Mouse (Mus musculus) cerebellum, adult (tissue): Measurements from ENCODE around the gene Cysltr1.

Source experiments
- ATAC-seq: cut with Nextera tagmentation; 2 replicates; pipeline ENCODE4 v1.9.2; 2017; ENCODE audit warnings: mild to moderate bottlenecking, moderate library complexity, mixed read lengths; ENCODE audit not compliant: insufficient number of reproducible peaks, low FRiP score, low TSS enrichment

Cysltr1 gene

GRCm38 (mm10) chrX:106603386-106603785, at the start of gene Cysltr1:
Cysltr1 (minus strand) TSS chrX:106603679.
- no peak for ATAC-seq

DNA sequence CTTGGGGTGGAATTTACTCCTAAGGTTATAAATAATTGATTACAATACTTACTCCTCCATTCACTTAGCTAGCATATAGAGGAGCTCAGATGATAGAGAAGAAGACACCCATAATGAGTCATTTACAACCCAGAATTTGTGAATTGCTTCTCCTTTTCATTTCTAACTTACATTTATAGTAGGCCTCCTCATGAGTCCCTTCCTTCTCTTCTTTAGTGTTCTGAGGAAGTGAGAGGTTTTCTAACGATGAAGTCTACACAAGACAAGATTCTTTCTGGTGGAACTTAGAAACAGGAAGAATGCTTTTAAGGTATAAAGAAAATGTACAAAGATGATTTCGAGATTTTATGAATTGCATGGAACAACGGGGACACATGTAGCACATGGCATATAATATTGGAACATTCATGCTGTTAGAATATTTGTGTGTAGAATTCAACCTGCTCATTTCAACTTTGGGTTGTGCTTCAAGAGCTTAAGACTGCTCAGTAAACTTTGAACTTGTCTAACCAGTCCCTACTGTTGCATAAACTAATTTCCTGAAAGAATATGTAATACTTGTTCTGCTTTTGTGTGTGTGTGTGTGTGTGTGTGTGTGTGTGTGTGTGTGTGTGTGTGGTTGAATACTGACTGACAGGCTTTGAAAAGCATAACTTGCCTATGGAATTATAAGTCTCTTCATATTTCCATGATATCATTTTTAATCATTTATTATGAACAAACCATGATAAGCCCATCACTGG, 31.5 kb upstream of the Cysltr1 start:
- ATAC-seq = no peak

- ATAC-seq = no peak
Measured at GRCm38 (mm10) chrX:106633543-106633942, 30.1 kb upstream of the Cysltr1 start.

- ATAC-seq = no peak
Measured at GRCm38 (mm10) chrX:106628514-106628913, 25.0 kb upstream of the Cysltr1 start.

GRCm38 (mm10) chrX:106623667-106624066, 20.2 kb upstream of the Cysltr1 start:
- no peak for ATAC-seq

DNA sequence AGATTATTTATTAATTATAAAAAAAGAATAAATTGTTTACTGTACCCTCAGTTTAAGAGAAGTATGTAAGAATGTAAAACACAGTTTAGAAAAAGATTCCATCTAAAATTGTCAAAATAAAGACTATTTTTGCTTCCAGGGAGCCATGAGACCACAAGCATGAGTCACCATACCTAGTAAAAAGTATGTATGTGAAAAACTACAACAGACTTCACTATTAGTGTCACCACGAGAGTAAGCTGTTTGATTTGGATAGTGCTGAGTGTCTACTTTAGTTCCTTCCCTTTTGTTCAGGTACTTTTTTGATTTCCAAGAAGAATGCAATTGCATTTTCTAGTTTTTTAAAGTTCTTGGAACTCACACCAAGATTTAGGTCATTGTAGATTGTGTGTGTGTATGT, 19.0 kb upstream of the Cysltr1 start:
- no peak for ATAC-seq

- ATAC-seq = no peak
Measured at GRCm38 (mm10) chrX:106602574-106603258, 763 bp downstream of the Cysltr1 start.

GRCm38 (mm10) chrX:106595904-106596303, 7.6 kb downstream of the Cysltr1 start:
- no peak for ATAC-seq

GRCm38 (mm10) chrX:106593914-106594313, 9.6 kb downstream of the Cysltr1 start:
- ATAC-seq = no peak

GRCm38 (mm10) chrX:106582886-106583285, 20.6 kb downstream of the Cysltr1 start, which contains the start of gene Gm5127:
Gm5127 (plus strand) TSS chrX:106583186.
- no peak for ATAC-seq

DNA sequence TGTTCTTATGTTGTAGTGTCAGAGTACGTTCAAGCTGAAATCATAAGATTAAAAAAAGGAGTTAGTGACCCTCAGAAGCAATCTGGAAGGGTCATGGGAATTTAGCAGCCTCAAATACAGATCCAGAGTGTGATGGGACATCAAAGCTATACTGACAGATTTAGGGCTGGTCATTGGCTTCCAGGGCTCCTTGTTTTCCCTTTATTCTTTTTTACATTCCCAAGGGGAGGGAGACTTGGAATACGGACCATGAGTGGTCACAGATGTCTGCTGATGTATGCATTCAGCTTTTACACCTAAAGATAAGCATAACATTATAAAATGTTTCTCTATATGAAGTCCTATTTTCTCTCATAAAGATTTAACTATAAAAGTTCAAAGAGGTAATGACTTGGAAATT, 21.3 kb downstream of the Cysltr1 start:
- ATAC-seq = no peak

DNA sequence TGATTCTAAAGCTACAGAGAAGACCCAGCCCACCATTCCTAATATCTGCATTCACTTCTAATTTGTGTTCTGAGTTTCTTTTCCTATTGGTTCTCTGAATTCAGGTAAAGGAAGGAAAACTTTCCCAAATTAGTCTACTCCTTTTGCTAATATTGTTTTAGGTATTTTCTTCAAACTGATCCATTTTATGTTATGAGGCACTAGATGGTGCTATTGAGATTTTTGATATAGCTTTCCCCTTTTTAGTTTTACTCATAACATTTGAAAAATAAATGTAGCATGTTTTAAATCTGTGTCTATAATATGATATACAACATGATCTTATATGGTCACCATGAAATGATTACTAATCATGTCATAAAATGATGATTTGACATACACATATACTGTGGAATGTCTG, 23.1 kb downstream of the Cysltr1 start:
- ATAC-seq = no peak

- no peak for ATAC-seq
Measured at GRCm38 (mm10) chrX:106578966-106579365, 24.5 kb downstream of the Cysltr1 start.

DNA sequence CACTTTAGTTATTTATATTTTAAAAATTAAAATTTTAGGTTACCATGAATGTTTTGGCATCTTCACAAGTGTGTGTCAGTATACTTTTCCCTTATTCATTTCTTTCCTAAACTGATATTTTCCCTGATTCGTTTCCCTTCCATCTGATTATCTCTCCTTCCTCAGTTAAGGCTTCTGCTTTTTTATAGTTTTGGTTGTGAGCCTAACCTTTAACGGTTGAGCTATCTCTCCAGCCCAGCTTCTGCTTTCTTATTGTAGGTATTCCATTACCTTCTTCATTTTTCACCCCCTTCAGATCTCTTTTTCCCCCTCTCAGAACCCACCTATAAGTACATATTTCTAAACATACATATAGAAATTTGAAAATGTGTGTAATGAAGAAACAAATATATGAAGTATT, 48.0 kb downstream of the Cysltr1 start:
- no peak for ATAC-seq

- no peak for ATAC-seq
Measured at GRCm38 (mm10) chrX:106536359-106536758, 67.1 kb downstream of the Cysltr1 start.
